Mouse (Mus musculus) CH12.LX (cell line): Measurements from ENCODE around the gene Cdhr2. TPM values are rescaled to one million over a fixed set of nuclear protein-coding genes. Genes with fewer than 3 reads are reported as not detected.

Source experiments
- DNase-seq: peaks from one replicate; pipeline ENCODE4 v3.0.0-alpha.2; 2013; ENCODE audit errors: extremely low read depth
- H3K27ac ChIP-seq: 2 replicates; pipeline ENCODE4 v1.5.1; 2012; ENCODE audit warnings: low read depth, mild to moderate bottlenecking, control low read depth, moderate library complexity; ENCODE audit not compliant: insufficient read depth
- H3K27me3 ChIP-seq: replicated peaks from 2 replicates; pipeline ENCODE3; 2012; ENCODE audit warnings: inconsistent platforms
- H3K36me3 ChIP-seq, 2 experiments: replicated peaks in 1 of 2; 2 replicates each; pipeline versions ENCODE3 to v1.6.1; 2012; ENCODE audit warnings: inconsistent platforms in 1 of 2, low read length in 1 of 2, mild to moderate bottlenecking in 1 of 2, mixed read lengths in 1 of 2, moderate library complexity in 1 of 2; ENCODE audit not compliant: control insufficient read depth in 1 of 2, insufficient read depth in 1 of 2
- H3K4me1 ChIP-seq, 2 experiments: 2 replicates each; pipeline ENCODE4 v1.6.1; 2012; ENCODE audit warnings: inconsistent platforms in 1 of 2, moderate library complexity in 1 of 2; ENCODE audit not compliant: insufficient read depth in 2 of 2, control insufficient read depth in 1 of 2
- H3K4me2 ChIP-seq: 2 replicates; pipeline ENCODE4 v1.6.1; 2012; ENCODE audit warnings: low read depth, mild to moderate bottlenecking, control low read depth; ENCODE audit not compliant: poor library complexity, insufficient read depth, severe bottlenecking
- H3K4me3 ChIP-seq, 3 experiments: fragments of 150-350 bp in 1 of 3; sonication (generic) in 1 of 3; replicated peaks in 1 of 3; 2 replicates each; pipeline versions ENCODE3 to v1.5.1; 2011 to 2012; ENCODE audit warnings: low read depth in 2 of 3, low read length in 2 of 3, mild to moderate bottlenecking in 2 of 3, moderate library complexity in 2 of 3, control low read depth in 1 of 3, improper control_type of control experiment in 1 of 3, inconsistent platforms in 1 of 3, mixed read lengths in 1 of 3; ENCODE audit not compliant: poor library complexity in 1 of 3
- H3K79me2 ChIP-seq: replicated peaks from 2 replicates; pipeline ENCODE4 v1.6.1; 2012; ENCODE audit warnings: mild to moderate bottlenecking, moderate library complexity; ENCODE audit not compliant: control insufficient read depth, poor library complexity, insufficient read depth, severe bottlenecking; ENCODE audit errors: extremely low read depth
- H3K9ac ChIP-seq: 2 replicates; pipeline ENCODE4 v1.6.1; 2012; ENCODE audit warnings: low read depth, mild to moderate bottlenecking, control low read depth, moderate library complexity; ENCODE audit not compliant: insufficient read depth
- H3K9me3 ChIP-seq: replicated peaks from 2 replicates; pipeline ENCODE3; 2012; ENCODE audit warnings: low read length, inconsistent platforms, mixed read lengths
- BHLHE40 ChIP-seq: IDR thresholded peaks from 2 replicates; pipeline ENCODE4 v1.6.1; 2011; ENCODE audit warnings: mild to moderate bottlenecking, low read depth, low read length, improper control_type of control experiment
- CHD1 ChIP-seq: IDR thresholded peaks from 2 replicates; pipeline ENCODE4 v1.6.1; 2012; ENCODE audit warnings: low read depth, low read length, improper control_type of control experiment, inconsistent platforms
- CHD2 ChIP-seq: IDR thresholded peaks from 2 replicates; pipeline ENCODE4 v1.6.1; 2011; ENCODE audit warnings: low read length, improper control_type of control experiment
- CTCF ChIP-seq, 2 experiments: IDR thresholded peaks in 1 of 2; conservative IDR thresholded peaks in 1 of 2; 2 replicates each; pipeline ENCODE4 v1.5.1; 2011 to 2012; ENCODE audit warnings: low read depth in 2 of 2, low read length in 2 of 2, improper control_type of control experiment in 1 of 2, inconsistent platforms in 1 of 2, mild to moderate bottlenecking in 1 of 2, moderate library complexity in 1 of 2
- E2F4 ChIP-seq: IDR thresholded peaks from 2 replicates; pipeline ENCODE4 v1.6.1; 2011; ENCODE audit warnings: low read depth, low read length, improper control_type of control experiment; ENCODE audit not compliant: insufficient replicate concordance
- ELF1 ChIP-seq: IDR thresholded peaks from 2 replicates; pipeline ENCODE4 v1.6.1; 2014; ENCODE audit warnings: low read depth, mild to moderate bottlenecking, inconsistent platforms, low read length, improper control_type of control experiment
- ETS1 ChIP-seq: conservative IDR thresholded peaks from 2 replicates; pipeline ENCODE4 v1.6.1; 2012; ENCODE audit warnings: low read depth, mild to moderate bottlenecking, inconsistent platforms, low read length, improper control_type of control experiment, moderate library complexity
- HCFC1 ChIP-seq: IDR thresholded peaks from 2 replicates; pipeline ENCODE4 v1.6.1; 2012; ENCODE audit warnings: low read depth, mild to moderate bottlenecking, inconsistent platforms, low read length, improper control_type of control experiment
- IRF4 ChIP-seq: IDR thresholded peaks from 2 replicates; pipeline ENCODE4 v1.6.1; 2014; ENCODE audit warnings: low read depth, mild to moderate bottlenecking, inconsistent platforms, low read length, improper control_type of control experiment
- JUN ChIP-seq: IDR thresholded peaks from 2 replicates; pipeline ENCODE4 v1.6.1; 2011; ENCODE audit warnings: low read depth, mild to moderate bottlenecking, low read length, improper control_type of control experiment, moderate library complexity; ENCODE audit not compliant: insufficient read depth
- JUND ChIP-seq: conservative IDR thresholded peaks from 2 replicates; pipeline ENCODE4 v1.6.1; 2011; ENCODE audit warnings: low read depth, low read length, improper control_type of control experiment
- MAFK ChIP-seq: IDR thresholded peaks from 2 replicates; pipeline ENCODE4 v1.6.1; 2011; ENCODE audit warnings: low read length, improper control_type of control experiment; ENCODE audit not compliant: insufficient replicate concordance
- MAX ChIP-seq: IDR thresholded peaks from 2 replicates; pipeline ENCODE4 v1.6.1; 2011; ENCODE audit warnings: low read length, improper control_type of control experiment
- MAZ ChIP-seq: IDR thresholded peaks from 2 replicates; pipeline ENCODE4 v1.6.1; 2012; ENCODE audit warnings: low read depth, mild to moderate bottlenecking, inconsistent platforms, low read length, improper control_type of control experiment, moderate library complexity
- MEF2A ChIP-seq: IDR thresholded peaks from 2 replicates; pipeline ENCODE4 v1.6.1; 2014; ENCODE audit warnings: low read depth, mild to moderate bottlenecking, inconsistent platforms, low read length, improper control_type of control experiment, borderline replicate concordance
- MXI1 ChIP-seq: IDR thresholded peaks from 2 replicates; pipeline ENCODE4 v1.6.1; 2011; ENCODE audit warnings: mild to moderate bottlenecking, low read depth, low read length, improper control_type of control experiment
- NRF1 ChIP-seq: IDR thresholded peaks from 2 replicates; pipeline ENCODE4 v1.6.1; 2014; ENCODE audit warnings: low read depth, mild to moderate bottlenecking, inconsistent platforms, low read length, improper control_type of control experiment, moderate library complexity
- PAX5 ChIP-seq: IDR thresholded peaks from 2 replicates; pipeline ENCODE4 v1.6.1; 2012; ENCODE audit warnings: low read length, inconsistent platforms, mixed read lengths
- POLR2AphosphoS2 ChIP-seq: IDR thresholded peaks from 2 replicates; pipeline ENCODE4 v1.6.1; 2011; ENCODE audit warnings: low read depth, low read length, improper control_type of control experiment
- RAD21 ChIP-seq: IDR thresholded peaks from 2 replicates; pipeline ENCODE4 v1.6.1; 2011; ENCODE audit warnings: low read depth, mild to moderate bottlenecking, low read length, improper control_type of control experiment, moderate library complexity
- RCOR1 ChIP-seq: conservative IDR thresholded peaks from 2 replicates; pipeline ENCODE4 v1.6.1; 2012; ENCODE audit warnings: low read depth, mild to moderate bottlenecking, inconsistent platforms, low read length, improper control_type of control experiment
- SIN3A ChIP-seq: IDR thresholded peaks from 2 replicates; pipeline ENCODE4 v1.6.1; 2012; ENCODE audit warnings: low read length, improper control_type of control experiment, inconsistent platforms
- TCF12 ChIP-seq: IDR thresholded peaks from 2 replicates; pipeline ENCODE4 v1.6.1; 2014; ENCODE audit warnings: low read depth, mild to moderate bottlenecking, inconsistent platforms, low read length, improper control_type of control experiment
- UBTF ChIP-seq: IDR thresholded peaks from 2 replicates; pipeline ENCODE4 v1.6.1; 2012; ENCODE audit warnings: low read depth, mild to moderate bottlenecking, inconsistent platforms, low read length, improper control_type of control experiment, moderate library complexity
- USF1 ChIP-seq: IDR thresholded peaks from 2 replicates; pipeline ENCODE4 v1.6.1; 2014; ENCODE audit warnings: low read depth, mild to moderate bottlenecking, inconsistent platforms, low read length, improper control_type of control experiment
- USF2 ChIP-seq: conservative IDR thresholded peaks from 2 replicates; pipeline ENCODE4 v1.6.1; 2011; ENCODE audit warnings: low read depth, low read length, improper control_type of control experiment
- ZKSCAN1 ChIP-seq: IDR thresholded peaks from 2 replicates; pipeline ENCODE4 v1.6.1; 2012; ENCODE audit warnings: low read depth, inconsistent platforms, low read length, improper control_type of control experiment, borderline replicate concordance
- ZNF384 ChIP-seq: IDR thresholded peaks from 2 replicates; pipeline ENCODE4 v1.6.1; 2012; ENCODE audit warnings: low read depth, low read length, improper control_type of control experiment, inconsistent platforms
- dilution Hi-C: fragments of 300-500 bp; cut with MboI; formaldehyde crosslinking; loops from 2 replicates; pipeline ENCODE4 v1.14.3; 2020; ENCODE audit warnings: low sequenced_read_pairs; ENCODE audit not compliant: extremely low pct_unique_long_range_greater_than_20kb, extremely low pct_ligation_motif_present
- in situ Hi-C: fragments of 300-500 bp; cut with MboI; formaldehyde crosslinking; loops from 3 replicates; pipeline ENCODE4 v1.14.3; 2019; ENCODE audit warnings: low sequenced_read_pairs, low pct_ligation_motif_present, low pct_unique_long_range_greater_than_20kb, mixed read lengths
- polyA plus RNA-seq: library from polyadenylated mRNA; unstranded; fragments of >175 nt; gene quantifications from 2 replicates; pipeline ENCODE4 v1.2.1, GENCODE M21; 2012; ENCODE audit warnings: low read depth; ENCODE audit not compliant: insufficient read length
- total RNA-seq, 2 experiments: library from RNA; depleted of rRNA; stranded (reverse); fragments of 300-350 nt in 1 of 2; fragments of >200 nt in 1 of 2; gene quantifications; 2 replicates each; pipeline ENCODE4 v1.2.3; 2012 to 2014

Gene Cdhr2
- total RNA-seq (2012; rRNA removed) (not detected in 2 replicates), total RNA-seq (2014; rRNA removed) (not detected in 2 replicates), polyA plus RNA-seq (not detected in 2 replicates)

DNA sequence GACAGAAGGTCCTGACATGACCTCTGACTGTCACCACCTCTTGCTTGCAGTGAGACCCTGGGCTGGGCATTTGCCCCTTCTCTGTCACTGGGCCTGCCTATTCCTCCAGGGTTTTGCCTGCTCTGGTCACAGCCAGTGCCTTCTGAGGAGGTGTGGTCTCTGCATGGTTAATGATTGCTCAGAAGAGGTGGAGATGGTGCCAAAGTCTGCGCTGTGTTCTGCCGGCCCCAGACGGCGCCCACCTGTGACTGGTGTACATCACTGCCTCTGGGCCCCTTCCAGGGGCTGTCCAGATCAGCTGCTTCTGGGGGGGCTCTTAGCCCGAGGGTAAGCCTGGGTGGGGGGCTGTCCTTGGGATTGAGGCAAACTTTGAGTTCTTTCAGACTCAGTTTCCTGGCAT lies at the start of gene Cdhr2:
Gene Cdhr2 (plus strand): TSS at position 219 of the 400 bp plus-strand sequence.
- DNase-seq: no peak
- Histone ChIP-seq H3K27me3 (peaks cover 49% of the 10 kb centered on the region), H3K4me1 (peaks cover 0 to 8% of the 10 kb centered on the region in 2 experiments; a peak in 2 of 4 replicates), H3K4me3 (no peak within 1 kb of the TSS), H3K9me3 (no peaks in the 10 kb centered on the region), H3K27ac (no peak within 1 kb of the TSS), H3K36me3 (no peaks in the 10 kb centered on the region), H3K9ac (no peak within 1 kb of the TSS), H3K79me2 (no peaks in the 10 kb centered on the region), H3K4me2 (no peak within 1 kb of the TSS)
- in situ Hi-C loops: no loop called here
- dilution Hi-C loops: no loop called here
- no peak for TF ChIP-seq ELF1
- TF ChIP-seq ETS1: no peak
- no peak for TF ChIP-seq USF1
- TF ChIP-seq ZKSCAN1: no peak
- no peak for TF ChIP-seq MAFK
- TF ChIP-seq JUN: no peak
- no peak for TF ChIP-seq E2F4
- TF ChIP-seq MAZ: no peak
- TF ChIP-seq POLR2AphosphoS2: no peak
- no peak for TF ChIP-seq NRF1
- no peak for TF ChIP-seq CTCF (conservative IDR thresholded peaks at IDR 0.05 in 1 of 2, IDR thresholded peaks at IDR 0.05 in 1 of 2; ENCODE audit: low read depth in 2 of 2, low read length in 2 of 2)
- TF ChIP-seq CHD2: no peak
- TF ChIP-seq RCOR1: no peak
- no peak for TF ChIP-seq JUND
- TF ChIP-seq MAX: no peak
- no peak for TF ChIP-seq BHLHE40
- no peak for TF ChIP-seq SIN3A
- TF ChIP-seq RAD21: no peak

DNA sequence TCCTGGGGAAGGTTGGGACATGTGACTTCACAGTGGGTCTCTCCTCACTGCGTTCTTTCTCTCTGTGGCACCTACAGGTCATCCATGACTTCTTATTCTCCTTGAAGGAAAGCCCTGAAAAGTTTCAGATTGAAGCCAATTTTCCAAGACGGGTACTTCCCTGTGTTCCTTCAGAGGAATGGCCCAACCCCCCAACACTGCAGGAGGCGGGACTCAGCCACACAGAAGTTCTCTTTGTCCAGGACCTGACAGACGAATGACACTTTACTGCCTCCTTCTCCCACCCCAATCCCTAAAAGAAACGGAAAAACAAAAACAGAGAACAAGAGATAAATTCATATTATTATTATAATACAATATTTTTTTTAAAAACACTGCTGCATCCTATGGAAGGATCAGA lies 40.4 kb upstream of the Cdhr2 start:
- no peaks in the 10 kb centered on the region for H3K79me2 ChIP-seq
- no peak for DNase-seq
- TF ChIP-seq JUN (no peak), CHD2 (no peak), IRF4 (no peak), PAX5 (no peak), NRF1 (no peak), MAX (no peak), MXI1 (no peak), POLR2AphosphoS2 (no peak), ZKSCAN1 (no peak), MEF2A (no peak), TCF12 (no peak), RAD21 (no peak), MAZ (no peak), USF2 (no peak), ETS1 (no peak), UBTF (no peak), HCFC1 (no peak), ZNF384 (no peak), CHD1 (no peak), BHLHE40 (no peak)
- H3K4me1 ChIP-seq: no peaks in the 10 kb centered on the region
- peaks cover 65 to 90% of the 10 kb centered on the region in 2 experiments for H3K36me3 ChIP-seq
- no peak overlapping the region for H3K9ac ChIP-seq
- in situ Hi-C loops (no loop called here), dilution Hi-C loops (no loop called here)
- H3K4me2 ChIP-seq: no peak overlapping the region
- no peak overlapping the region for H3K4me3 ChIP-seq
- H3K27me3 ChIP-seq: no peaks in the 10 kb centered on the region
- H3K27ac ChIP-seq: no peak overlapping the region
- no peaks in the 10 kb centered on the region for H3K9me3 ChIP-seq
